Mouse (Mus musculus): ENCODE measurements around the gene Arid4a.
"Not testable (repeated sequence)": the region's sequence is repeated elsewhere in the genome, so short reads cannot be mapped to it uniquely, and the experiment has no call there.

Arid4a gene

GRCm38 (mm10) chr12:71055537-71055936, 39.7 kb downstream of the Arid4a start:
- no peak for DNase-seq

GRCm38 (mm10) chr12:71059741-71060140, 44.0 kb downstream of the Arid4a start:
- no peak for DNase-seq

- DNase-seq = no peak
Measured at GRCm38 (mm10) chr12:71069846-71070245, 54.1 kb downstream of the Arid4a start.

- DNase-seq = no peak
Measured at GRCm38 (mm10) chr12:71072048-71072447, 56.3 kb downstream of the Arid4a start.

GRCm38 (mm10) chr12:71073113-71073730, 57.4 kb downstream of the Arid4a start:
- DNase-seq = peak; percentile 20

- DNase-seq = no peak
Measured at GRCm38 (mm10) chr12:71086331-71086730, 70.5 kb downstream of the Arid4a start.

GRCm38 (mm10) chr12:71104275-71104674, 88.5 kb downstream of the Arid4a start:
- DNase-seq = not testable (repeated sequence)

- no peak for DNase-seq
Measured at GRCm38 (mm10) chr12:71107216-71107771, 91.5 kb downstream of the Arid4a start.

GRCm38 (mm10) chr12:71111331-71111730, 95.5 kb downstream of the Arid4a start, which contains the start of gene Tomm20l:
TSS of gene Tomm20l (plus strand) at chr12:71111428.
- peak; percentile 44 for DNase-seq

GRCm38 (mm10) chr12:71113074-71113473, 97.3 kb downstream of the Arid4a start:
- DNase-seq = no peak

GRCm38 (mm10) chr12:71113675-71114288, 98.0 kb downstream of the Arid4a start:
- no peak for DNase-seq

- no peak for DNase-seq
Measured at GRCm38 (mm10) chr12:71116411-71116810, 100.6 kb downstream of the Arid4a start.

GRCm38 (mm10) chr12:71122731-71123130, 106.9 kb downstream of the Arid4a start:
- DNase-seq = no peak

GRCm38 (mm10) chr12:71123286-71123685, 107.5 kb downstream of the Arid4a start:
- DNase-seq = peak; percentile 82

- DNase-seq = no peak
Measured at GRCm38 (mm10) chr12:71135581-71135980, 119.8 kb downstream of the Arid4a start.

- DNase-seq = peak; percentile 79
Measured at GRCm38 (mm10) chr12:71136130-71136973, 120.6 kb downstream of the Arid4a start, which contains the start of the genes Timm9 and 2700049A03Rik. TSS of gene Timm9 (minus strand) at chr12:71136684. TSS of gene 2700049A03Rik (plus strand) at chr12:71136848.

- DNase-seq = peak; percentile 72
Measured at GRCm38 (mm10) chr12:71136974-71137491, 121.2 kb downstream of the Arid4a start.

- DNase-seq = no peak
Measured at GRCm38 (mm10) chr12:71137686-71138085, 121.9 kb downstream of the Arid4a start.

GRCm38 (mm10) chr12:71139258-71139828, 123.6 kb downstream of the Arid4a start:
- DNase-seq = no peak

- DNase-seq = no peak
Measured at GRCm38 (mm10) chr12:71141189-71141588, 125.4 kb downstream of the Arid4a start.

GRCm38 (mm10) chr12:71147641-71148040, 131.9 kb downstream of the Arid4a start:
- DNase-seq = no peak

All from cerebellum, adult 11 months (tissue).